Mouse (Mus musculus) layer of hippocampus, adult 11-12 months (tissue): ENCODE measurements around the gene Llgl2.

ENCODE experiments used
- DNase-seq: peaks from one replicate; pipeline ENCODE4 v3.0.0; 2022; ENCODE audit warnings: low spot score

Gene Llgl2

DNA sequence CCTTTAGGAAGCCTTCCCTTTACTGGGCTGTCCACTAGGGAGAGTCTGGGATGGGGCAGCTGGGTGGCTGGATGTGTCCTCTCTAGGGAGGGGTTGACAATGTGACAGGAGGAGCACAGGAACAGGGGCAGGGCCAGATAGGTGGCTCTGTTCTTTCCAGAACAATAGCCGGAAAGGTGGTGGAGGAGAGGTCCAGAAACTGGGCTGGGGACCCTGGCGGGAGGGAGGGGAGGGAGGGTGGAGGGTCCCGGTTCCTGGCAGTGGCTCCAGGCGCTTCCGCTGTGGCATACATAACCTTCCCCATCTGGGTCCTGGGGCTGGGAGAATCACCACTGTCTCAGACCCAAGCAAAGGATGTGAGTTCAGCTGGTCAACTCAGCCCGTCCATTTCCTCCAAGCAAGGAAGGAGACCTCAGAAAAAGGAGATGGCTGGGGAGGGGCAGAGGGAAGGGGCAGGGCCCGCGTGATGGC, 14.5 kb upstream of the Llgl2 start:
- DNase-seq: no peak

DNA sequence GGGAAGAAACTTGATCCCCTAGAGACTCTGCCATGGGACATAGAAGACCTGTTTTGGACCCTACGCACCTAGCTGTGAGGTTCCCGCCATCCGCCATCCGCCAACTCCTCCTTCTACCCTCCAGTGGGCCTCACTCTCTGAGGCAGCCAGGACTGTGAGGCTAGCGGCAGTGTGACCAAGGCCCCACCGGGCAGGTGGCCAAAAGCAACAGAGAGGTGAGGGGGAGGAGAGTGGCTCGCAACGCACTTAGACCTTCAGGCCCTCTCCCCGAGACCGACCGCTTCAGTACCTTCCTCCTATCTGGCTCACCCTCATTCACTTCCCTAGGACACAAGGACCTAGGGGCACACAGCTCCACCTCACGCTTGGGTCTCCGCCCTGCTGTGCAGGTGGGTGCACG, 13.5 kb upstream of the Llgl2 start:
- no peak for DNase-seq

DNA sequence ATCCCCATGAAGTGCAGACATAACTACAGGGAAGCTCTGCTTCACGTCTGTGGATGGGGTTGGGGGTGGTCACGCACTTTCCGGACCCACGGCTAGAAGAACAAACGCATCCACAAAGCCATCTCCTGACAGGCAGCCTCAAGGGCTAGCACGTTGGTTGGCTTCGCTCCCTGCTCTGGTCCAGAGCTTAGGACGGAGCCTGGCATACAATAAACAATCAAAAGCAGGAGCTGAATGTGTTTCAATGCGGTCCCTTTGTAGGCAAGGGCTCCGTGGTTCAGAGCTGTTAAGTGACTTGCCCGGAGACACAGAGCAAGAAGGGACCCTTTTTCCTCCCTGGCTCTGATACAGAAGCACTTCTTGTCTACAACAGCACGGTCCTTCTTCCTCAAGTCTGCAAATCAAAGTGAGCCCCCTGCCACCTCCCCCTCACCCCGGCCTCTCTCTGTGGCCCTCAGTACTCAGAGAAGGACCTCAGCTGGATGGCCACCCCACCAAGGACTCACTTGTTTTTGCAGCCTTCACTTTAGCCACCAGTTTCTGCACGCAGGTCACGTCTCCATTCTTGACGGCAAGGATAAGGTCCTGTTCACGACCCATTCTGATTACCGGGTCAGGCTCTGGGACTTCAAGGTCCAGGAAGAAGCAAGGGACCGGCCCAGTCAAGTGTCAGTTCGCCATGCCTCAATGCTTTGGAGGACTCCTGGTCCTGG, 12.3 kb upstream of the Llgl2 start:
- no peak for DNase-seq

DNA sequence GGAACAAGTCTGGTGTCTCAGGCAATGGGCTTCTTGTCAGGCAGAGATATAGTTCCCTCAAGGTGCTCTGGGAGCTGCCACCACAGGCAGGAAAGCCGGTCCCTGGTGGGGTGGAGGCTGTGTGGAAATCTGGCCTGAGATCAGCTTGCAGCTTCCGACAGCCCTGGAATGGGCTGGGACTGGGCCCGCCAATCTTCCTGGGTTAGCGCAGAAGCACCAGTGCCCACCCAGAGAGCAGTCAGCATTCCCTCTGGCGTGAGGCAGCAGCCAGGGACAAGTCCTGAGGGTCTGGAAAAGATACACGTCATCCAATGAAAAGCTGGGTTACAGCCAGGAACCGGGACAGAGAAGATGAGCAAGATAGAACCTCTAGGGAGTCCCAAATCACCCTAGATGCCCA, 11.8 kb upstream of the Llgl2 start:
- DNase-seq: no peak

DNA sequence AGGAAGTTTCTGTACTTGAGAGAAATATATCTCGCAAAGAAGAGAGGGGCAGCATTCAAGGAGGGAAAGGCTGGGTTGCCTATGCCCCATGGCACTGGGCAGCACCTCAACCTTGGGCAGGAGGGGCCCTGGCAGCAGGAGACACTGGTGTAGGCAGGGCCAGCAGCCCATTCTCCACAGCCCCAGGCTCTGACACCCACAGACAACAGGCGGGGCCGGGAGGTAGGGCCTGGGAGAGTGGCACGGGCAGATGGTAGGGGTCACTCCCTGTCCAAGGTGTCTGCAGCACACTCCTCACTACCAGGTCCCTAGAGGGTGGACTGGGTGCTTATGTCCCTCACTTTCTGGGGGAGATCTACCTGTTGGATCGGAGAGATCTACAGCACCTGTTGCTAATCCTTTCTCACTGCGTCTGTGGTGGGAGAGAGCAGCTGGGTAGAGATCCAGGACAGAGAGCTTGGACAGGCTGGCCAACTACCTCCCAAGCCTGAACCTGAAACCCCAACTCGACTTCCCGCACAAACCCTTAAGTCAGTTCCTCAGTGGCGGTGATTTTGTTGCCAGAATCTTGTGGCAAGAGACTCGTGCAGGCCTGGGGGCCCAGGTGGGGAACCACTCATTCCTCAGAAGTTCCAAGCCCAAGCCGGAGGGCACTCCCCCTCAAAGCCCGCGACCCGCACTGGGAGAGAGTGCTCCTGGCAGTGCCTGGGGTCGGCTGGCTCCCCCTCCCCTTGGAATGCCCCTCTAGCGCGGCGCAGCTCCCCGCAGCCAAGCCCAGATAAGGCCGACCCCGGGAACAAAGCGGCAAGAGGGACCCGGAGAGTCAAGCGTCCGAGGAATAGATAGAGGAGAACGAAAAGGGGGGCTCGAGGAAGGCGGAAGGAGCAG, 11.1 kb upstream of the Llgl2 start:
- DNase-seq: no peak

DNA sequence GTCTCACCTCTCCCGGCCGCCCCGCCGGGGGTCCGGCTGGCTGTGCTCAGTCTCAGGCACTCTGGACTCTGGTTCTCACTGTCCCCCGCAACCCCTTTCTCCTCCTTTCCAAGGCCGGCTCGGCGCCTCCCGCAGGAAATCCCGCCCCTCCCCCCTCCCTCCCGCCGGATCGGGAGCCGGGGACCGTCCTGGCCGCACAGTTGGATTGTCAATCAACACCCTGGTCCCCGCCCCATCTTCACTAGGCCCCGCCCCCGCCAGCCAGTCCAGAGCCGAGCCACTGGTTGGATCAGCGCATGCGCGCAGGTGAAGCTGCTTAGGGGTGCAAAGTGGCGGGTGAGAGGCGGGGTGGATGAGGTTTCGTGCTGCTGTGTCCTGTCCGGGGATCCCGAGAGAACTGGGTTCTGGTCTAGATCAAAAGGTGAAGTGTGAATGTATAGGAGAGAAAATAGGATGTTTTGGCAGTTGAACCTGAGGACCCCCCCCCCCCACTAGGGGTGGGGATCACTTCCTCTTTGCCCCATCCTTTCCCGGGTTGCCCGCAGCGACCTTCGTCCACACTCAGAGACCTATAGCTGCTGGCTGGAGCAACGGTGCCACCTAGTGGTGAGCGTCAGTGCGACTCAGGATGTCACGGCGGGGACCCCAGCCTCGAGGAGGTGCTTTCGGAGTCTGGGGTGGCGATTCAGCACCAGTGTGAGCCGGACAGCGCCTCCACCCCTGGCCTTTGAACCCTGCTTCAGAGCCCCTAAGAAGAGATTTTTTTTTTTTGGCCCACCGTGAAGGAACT, 10.1 kb upstream of the Llgl2 start, which contains the start of gene Caskin2:
Caskin2 (minus strand) TSS at position 133 of the 790 bp plus-strand sequence.
- peak; percentile 92 for DNase-seq

DNA sequence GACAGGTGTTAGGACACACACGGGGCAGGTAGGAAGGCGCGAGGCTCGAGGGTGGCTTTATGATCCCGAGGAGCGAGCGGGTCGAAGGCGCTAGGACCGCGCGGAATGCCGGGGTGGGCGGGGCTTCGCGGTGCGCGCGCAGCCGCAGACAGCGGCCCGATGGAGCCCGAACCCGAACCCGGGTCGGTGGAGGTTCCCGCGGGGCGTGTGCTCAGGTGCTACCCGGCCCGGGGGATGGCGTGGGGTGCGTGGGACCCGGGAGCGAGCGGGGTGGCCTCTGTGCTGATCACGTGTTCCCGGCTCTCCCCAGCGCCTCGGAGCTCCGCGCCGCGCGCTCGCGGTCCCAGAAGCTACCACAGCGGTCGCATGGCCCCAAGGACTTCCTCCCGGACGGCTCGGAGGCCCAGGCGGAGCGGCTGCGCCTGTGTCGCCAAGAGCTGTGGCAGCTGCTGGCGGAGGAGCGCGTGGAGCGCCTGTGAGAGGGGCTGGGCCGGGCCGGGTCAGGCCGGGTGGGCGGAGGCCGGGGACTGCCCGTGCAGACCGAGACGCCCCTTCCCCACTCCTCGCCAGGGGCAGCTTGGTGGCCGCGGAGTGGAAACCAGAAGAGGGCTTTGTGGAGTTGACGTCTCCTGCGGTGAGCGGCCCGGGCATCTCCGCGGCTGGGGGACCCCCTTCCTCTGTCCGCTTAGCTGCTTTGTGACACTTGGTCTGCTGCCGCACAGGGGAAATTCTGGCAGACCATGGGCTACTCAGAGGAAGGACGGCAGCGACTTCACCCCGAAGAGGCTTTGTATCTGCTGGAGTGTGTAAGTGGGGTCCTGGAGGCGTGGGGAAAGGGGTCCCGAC, 9.0 kb upstream of the Llgl2 start, which contains the start of gene Tsen54:
Tsen54 (plus strand) TSS at position 120 of the 846 bp plus-strand sequence.
- DNase-seq: peak; percentile 73

DNA sequence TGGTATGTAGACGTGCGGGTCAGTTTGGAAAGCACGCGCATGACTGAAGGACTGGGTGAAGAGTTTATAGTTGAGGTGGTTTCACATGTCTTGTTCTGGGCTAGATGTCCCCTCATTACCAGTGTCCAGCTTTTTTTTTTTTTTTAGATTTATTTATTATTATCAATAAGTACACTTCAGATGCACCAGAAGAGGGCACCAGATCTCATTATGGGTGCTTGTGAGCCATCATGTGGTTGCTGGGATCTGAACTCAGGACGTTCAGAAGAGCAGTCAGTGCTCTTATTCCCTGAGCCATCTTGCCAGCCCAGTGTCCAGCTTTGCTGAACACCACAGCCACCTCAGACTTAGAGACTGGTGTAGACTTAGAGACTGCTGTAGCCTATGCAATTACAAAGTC, 6.5 kb upstream of the Llgl2 start:
- DNase-seq: no peak

DNA sequence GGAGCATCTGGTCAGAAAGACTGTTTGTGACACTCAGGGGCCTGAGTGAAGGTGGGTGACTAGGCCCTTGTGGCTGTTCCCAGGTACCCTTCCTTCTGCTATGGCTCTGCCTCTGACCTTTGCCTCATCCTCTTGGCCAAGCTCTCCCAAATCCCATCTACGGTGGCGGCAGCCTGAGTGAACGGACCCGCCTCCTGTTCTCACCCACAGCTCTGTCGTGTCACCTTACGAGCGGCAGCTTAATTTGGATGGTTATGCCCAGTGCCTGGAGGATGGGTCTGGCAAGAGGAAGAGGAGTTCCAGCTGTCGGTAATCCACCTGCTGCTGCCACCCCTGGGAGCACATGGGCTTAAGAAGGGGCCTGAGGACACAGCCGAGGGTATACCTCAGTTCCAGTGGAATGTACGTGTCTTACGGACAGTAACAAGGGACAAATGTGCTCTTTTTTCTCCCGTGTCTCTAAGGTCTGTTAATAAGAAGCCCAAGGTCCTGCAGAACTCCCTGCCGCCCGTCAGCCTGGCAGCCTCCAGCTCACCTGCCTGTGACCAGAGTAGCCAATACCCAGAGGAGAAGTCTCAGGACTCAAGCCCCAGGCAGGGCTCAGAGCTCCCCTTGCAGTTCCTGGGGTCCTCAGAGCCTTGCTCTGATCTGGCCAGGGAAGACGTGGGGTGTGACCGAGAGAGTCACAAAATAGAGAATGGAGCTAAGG, 3.8 kb upstream of the Llgl2 start:
- DNase-seq: no peak

DNA sequence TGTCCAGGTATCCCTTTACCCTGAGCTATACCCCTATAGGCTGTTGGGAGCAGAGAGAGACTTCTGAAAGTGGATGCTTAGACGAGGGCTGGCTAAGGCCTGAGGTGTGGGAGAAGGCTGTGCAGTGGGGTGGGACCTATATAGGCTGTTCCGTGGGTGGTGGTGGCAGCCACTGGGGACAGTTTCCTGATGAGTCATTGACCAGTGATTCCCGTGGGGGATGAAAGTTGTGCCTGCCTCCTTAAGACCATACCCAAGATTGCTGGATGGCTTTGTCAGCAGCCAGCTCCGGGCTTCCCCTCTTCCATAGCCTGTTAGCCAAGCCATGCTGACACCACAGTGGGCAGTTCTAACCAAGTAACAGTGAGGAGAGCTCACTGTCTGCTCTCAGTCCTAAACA, 2.8 kb upstream of the Llgl2 start:
- DNase-seq: no peak

DNA sequence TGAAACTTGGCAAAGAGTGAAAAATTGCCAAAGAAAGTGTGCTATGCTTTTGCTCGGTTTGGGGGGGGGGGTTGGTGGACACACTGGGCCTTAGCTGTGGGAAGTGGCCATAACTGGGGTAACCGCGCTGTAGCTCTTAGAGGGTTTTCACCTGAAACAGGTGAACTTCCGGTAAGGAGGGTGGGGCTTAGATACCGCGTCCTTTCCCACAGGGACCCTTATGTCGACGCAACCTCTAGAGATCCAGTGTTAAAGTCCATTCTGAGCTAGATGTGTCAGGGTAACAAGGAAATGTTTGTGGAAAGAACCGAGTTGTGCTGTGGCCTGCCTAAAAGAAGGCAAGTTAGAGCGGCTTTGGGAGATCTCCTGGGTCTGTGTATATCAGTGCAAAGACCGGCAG, 964 bp downstream of the Llgl2 start:
- DNase-seq: no peak

DNA sequence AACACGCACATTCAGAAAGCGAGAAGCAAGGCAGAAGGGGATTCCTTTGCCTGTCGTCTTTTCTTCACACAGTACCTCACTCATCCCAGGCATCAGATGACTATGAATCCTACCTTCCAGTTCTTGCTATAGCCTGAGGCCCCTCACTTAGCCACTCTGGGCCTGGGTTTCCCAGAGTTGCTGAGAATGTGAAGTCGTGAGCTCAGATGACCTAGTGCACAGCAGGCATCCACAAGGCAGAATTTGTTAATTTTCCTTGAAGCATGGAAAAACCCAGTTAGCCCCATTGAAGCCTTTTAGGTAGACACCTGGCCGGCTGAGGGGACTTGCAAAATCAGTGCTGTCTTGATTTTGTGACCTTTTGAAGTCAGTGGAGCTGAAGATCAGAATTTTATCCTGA, 2.6 kb downstream of the Llgl2 start:
- DNase-seq: no peak

DNA sequence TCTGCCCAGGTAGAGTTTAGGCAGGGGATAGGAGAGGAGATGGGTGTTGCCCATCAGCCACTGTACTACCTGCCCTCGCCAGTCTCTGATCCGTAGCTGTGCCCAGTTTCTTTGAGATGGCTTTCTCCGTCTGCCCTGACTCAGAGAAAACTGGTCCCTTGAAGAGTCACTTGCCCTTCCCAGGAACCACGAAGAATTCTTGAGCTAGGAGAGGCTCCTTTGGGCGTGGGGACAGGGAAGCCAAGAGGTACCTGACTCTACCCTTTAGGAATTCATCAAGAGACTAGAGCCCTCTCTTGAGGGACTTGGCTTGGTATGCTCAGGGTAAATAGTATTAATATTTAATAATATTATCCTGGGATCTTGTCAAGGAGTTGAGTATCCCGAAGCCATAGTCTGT, 3.8 kb downstream of the Llgl2 start:
- DNase-seq: no peak

DNA sequence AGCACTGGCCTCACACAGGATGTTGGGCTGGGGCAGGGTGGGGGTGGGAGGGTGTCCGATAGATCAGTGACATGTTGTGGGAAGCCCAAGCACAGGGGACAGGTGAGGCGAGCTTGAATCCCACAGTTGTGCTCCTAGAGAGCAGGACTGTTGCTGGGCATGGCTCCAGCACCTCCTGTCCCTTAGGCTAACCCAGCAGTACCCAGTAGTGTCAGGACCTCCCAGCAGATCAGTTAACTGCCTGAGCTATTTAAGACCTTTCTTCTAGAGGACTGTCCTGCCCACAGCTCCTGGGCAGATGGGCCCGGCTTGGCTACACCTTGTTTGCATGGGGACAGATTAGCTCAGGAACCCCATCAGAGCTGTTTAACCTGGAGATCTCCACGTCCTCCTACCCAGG, 5.2 kb downstream of the Llgl2 start:
- DNase-seq: no peak

DNA sequence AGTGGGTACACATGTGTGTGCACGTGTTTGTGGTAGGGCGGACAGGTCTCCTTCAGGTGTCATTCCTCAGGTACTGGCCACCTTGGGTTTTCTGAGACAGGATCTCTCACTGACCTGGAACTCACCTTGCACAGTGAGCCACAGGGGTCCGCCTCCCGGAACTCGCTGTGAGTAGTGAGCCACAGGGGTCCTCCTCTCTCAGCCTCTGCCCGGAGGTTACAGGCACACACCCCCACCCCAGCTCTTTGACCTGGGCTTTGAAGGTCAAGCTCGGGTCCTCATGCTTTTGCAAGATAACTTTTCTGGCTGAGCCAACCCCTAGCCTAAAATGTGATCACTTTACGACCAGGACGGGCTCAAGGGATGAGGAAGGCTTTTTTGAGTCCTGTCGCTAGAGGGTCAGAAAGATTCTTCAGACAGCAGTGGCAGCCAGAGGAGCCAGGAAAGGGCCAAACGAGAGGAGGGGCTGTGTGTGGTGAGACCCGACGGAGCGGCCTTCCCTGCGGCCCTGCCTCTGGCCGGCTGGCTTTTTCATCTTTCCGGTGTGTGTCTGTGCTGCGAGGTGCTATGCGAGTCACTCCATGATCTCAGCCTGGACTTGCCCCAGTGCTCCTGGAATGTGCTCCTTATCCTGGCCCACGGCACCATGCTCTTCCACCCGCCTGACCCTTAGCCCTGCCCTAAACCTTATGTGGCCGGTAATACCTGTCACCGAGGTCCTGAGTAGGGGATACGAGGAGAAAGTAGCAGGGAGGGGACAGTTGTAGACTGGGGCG, 6.9 kb downstream of the Llgl2 start:
- no peak for DNase-seq

DNA sequence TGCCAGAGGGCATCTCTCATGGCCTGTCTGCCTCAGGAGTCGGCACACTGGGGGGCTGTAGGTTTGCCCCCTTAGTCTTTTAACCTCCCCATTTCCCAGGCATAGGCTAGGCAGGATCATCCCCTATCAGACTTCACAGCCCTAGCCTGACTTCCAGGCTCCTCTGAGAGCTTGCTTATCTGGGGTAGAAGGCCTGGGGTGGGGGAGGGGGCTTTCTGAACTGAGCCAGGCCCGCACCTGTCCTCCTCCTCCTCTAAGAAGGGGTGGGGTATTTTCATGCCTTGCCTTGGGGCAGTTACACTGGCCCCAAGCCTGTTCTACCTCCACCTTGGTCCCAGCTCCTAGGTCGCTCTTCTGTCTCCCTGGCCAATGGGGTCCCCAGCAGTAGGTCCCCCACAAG, 7.7 kb downstream of the Llgl2 start:
- DNase-seq: no peak

DNA sequence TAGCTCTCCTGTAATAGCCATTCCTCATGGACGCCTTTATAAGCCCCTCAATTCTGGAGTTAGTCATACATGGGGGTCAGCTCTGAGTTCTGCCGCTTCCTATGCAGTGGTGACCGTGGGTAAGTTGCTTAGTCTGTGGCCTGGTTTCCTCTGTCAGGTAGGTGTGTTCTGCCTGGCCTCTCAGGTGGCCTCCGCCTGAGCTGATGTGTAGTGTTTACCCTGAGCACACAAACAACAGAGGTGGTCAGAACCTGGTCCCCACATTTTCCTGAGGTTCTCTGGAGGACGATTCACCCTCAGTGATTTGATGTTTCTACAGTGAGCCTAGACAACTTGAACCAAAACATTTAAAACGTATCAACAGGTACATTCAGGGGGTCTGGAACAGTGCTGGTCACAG, 8.2 kb downstream of the Llgl2 start:
- no peak for DNase-seq

DNA sequence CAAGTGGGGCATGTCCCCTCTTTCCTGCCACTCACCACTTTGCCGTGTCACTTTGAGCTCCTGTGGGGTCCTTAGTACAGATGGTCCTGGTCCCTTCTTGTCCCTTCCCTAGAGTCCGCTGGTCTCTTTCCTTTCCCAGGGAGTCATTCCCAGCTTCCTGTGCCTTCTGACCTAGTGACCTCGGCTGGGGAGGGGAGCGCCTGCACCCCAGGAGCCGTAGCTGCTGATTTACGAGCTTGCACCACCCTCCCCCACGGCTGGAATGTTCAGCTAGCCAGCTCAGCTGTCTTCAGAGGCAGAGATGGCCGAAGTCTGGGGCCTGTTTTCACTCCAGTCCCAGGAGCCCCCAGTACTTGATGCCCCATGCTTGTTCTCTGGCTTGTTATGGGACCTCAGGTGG, 8.7 kb downstream of the Llgl2 start:
- no peak for DNase-seq

DNA sequence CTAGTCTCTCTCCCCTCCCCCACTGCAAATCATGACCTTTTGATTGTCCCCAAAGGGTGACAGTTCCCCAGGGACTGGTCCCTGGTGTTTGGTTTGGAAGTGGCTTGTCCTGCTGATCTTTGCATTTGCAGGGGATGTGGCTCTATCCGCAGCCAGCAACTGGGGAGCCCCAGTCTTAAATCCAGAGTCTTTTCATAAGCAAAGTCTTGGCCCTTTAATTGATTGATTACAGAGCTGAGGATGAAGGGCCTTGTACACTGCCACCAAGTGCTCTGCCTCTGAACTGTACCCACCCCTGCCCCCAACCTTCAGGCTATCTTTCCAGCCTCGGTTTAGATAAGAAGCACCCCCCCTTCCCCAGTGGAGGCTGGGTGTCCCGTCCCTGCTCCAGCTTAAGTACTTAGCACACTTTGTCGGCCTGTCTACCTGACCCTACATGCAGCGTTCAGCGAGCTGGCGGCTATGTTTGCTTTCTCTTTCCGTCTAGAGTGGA, 9.2 kb downstream of the Llgl2 start:
- DNase-seq: no peak

DNA sequence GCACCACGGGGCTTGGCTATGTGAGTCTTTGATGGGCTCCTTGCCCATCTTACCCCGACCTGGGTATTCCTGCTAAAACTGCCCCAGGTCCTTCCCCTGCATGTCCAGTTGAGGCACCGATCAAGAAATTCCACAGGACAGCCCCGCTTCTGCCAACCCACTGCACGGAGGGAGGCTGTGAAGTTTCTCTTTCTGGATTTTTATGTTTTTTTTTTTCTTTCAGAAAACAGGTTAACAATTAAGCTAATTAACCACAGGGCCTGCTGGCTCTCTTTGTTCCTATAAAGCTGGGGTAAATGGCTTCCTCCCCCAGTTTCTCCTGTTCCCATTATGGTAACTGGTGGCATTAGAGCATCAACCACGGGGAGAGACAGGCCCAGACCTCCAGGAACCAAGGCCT, 10.2 kb downstream of the Llgl2 start:
- no peak for DNase-seq
